In the genomic region with DNA sequence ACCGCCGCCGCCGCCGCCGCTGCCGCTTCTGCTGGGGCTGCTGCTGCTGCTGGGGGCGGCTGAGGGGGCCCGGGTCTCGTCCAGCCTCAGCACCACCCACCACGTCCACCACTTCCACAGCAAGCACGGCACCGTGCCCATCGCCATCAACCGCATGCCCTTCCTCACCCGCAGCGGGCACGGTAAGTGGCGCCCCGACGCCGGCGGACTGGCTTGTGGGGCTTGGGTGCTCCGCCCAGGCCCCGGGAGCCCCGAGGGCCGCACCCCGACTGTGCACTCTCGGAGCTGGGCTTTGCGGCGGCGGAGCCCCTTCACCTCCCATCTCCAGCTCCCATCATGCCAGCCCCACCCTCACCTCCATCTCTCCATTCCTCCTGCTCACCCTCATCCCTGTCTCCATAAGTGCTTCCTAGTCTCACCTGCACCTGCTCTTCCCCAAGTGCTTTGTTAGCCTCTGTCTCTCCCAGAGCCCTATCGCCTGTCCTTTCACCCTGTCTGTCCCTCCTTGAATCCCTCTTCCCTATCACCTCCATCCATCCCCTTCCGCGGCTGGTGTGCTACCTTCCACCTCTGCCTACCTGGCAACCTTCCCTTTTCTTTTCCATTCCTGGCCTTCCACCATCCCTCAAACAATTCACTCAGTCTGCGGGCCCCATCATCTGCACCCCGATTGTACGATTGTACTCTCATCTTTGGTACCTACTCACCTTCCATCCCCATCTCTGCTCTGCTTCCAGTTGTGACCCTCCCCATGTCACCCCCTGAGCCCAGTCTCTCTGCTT, we compare ENCODE assay signal across 11 mouse cellular contexts. TPM values are rescaled to one million over a fixed set of nuclear protein-coding genes. Genes with fewer than 3 reads are reported as not detected.
DNase-seq lines count a peak whose midpoint lies in the region; ATAC-seq and TF ChIP-seq lines count a peak whose summit lies in the region.
"Had no signal": no experiment of that assay in that cellular context is flagged by ENCODE, and none has a peak within 500 bp of the region (broad histone marks: within the 10 kb centered on the region; RNA-seq: fewer than 3 reads in every experiment).

No protein-coding gene starts in this region.

- H3K4me2 ChIP-seq in lung, postnatal 0 days (replicated peaks; ENCODE audit: low read depth, low read length) = peak overlapping the region; percentile 57
- peak overlapping the region; percentile 80 for H3K4me2 ChIP-seq in limb, embryonic 12.5 days
- H3K4me2 ChIP-seq in stomach, embryonic 15.5 days = peak overlapping the region; percentile 86

- no peak overlapping the region for H3K9ac ChIP-seq in lung, postnatal 0 days (replicated peaks; ENCODE audit: low read depth)
- peak overlapping the region; percentile 58; the same call in 1 of the 2 replicates for H3K9ac ChIP-seq in limb, embryonic 12.5 days (replicated peaks)
- H3K9ac ChIP-seq in stomach, embryonic 15.5 days = peak overlapping the region; percentile 13; the same call in 1 of the 2 replicates

- peak overlapping the region; percentile 28 for H3K4me3 ChIP-seq in lung, postnatal 0 days (ENCODE audit: low read depth, low read length)
- H3K4me3 ChIP-seq in limb, embryonic 12.5 days (replicated peaks) = peak overlapping the region; percentile 49
- H3K4me3 ChIP-seq in stomach, embryonic 15.5 days (replicated peaks) = peak overlapping the region; percentile 46

- TF ChIP-seq CTCF in lung, postnatal 0 days (IDR thresholded peaks at IDR 0.05) = no peak

- H3K36me3 ChIP-seq in lung, postnatal 0 days (ENCODE audit: insufficient read depth, low read length) = no peaks in the 10 kb centered on the region
- H3K36me3 ChIP-seq in limb, embryonic 12.5 days = no peaks in the 10 kb centered on the region
- H3K36me3 ChIP-seq in stomach, embryonic 15.5 days = no peaks in the 10 kb centered on the region

- WGBS in lung, postnatal 0 days = 5% methylated on average over 30 of the region's 38 CpGs
- WGBS in limb, embryonic 12.5 days = 6% methylated on average over 24 of the region's 38 CpGs
- WGBS in stomach, embryonic 15.5 days = 4% methylated on average over 31 of the region's 38 CpGs

- peaks cover 11% of the 10 kb centered on the region; the same call in 1 of the 2 replicates for H3K4me1 ChIP-seq in lung, postnatal 0 days (ENCODE audit: insufficient read depth, low read depth, low read length)
- H3K4me1 ChIP-seq in limb, embryonic 12.5 days (replicated peaks) = peaks cover 28% of the 10 kb centered on the region
- H3K4me1 ChIP-seq in stomach, embryonic 15.5 days = peaks cover 17% of the 10 kb centered on the region

- peaks cover 70% of the 10 kb centered on the region for H3K27me3 ChIP-seq in lung, postnatal 0 days (replicated peaks; ENCODE audit: insufficient read depth, low read length)
- peaks cover 100% of the 10 kb centered on the region for H3K27me3 ChIP-seq in limb, embryonic 12.5 days
- peaks cover 74% of the 10 kb centered on the region for H3K27me3 ChIP-seq in stomach, embryonic 15.5 days (replicated peaks)

- DNase-seq in cerebellum, adult 11-12 months = peak; percentile 75
- DNase-seq in lung, postnatal 0 days (ENCODE audit: low spot score) = no peak
- DNase-seq in lung, adult 18-20 months = no peak
- DNase-seq in adipocyte (ENCODE audit: low spot score) = no peak
- DNase-seq in left cerebral cortex, adult 9 months (ENCODE audit: low spot score in 2 of 2) = no peak
- DNase-seq: adrenal gland, postnatal 10 days had no signal

- no peaks in the 10 kb centered on the region for H3K9me3 ChIP-seq in lung, postnatal 0 days (ENCODE audit: low read length)
- H3K9me3 ChIP-seq in limb, embryonic 12.5 days = no peaks in the 10 kb centered on the region
- no peaks in the 10 kb centered on the region for H3K9me3 ChIP-seq in stomach, embryonic 15.5 days

- ATAC-seq in cerebellum, adult (ENCODE audit: insufficient number of reproducible peaks, low FRiP score, low TSS enrichment) = no peak
- ATAC-seq in lung, postnatal 0 days = no peak
- no peak for ATAC-seq in limb, embryonic 12.5 days (ENCODE audit: insufficient number of reproducible peaks, insufficient read depth, low FRiP score, low TSS enrichment, low read depth)
- no peak for ATAC-seq in stomach, embryonic 15.5 days (ENCODE audit: insufficient read depth, low FRiP score, low read depth)

- H3K27ac ChIP-seq in lung, postnatal 0 days (ENCODE audit: low read length) = no peak overlapping the region
- no peak overlapping the region for H3K27ac ChIP-seq in limb, embryonic 12.5 days
- H3K27ac ChIP-seq in stomach, embryonic 15.5 days = no peak overlapping the region

- TF ChIP-seq EP300 in lung, postnatal 0 days (IDR thresholded peaks at IDR 0.05) = no peak

RNA-seq across cellular contexts. Expression of a gene that starts 44.3 kb away (rescaled TPM):
- 0.20 TPM in 1 of 2 replicates, not detected in the other for polyA plus RNA-seq in lung, postnatal 0 days (2015; fragmentation: Nextera tagmentation; extraction: Ambion mirVana)
- not detected in 2 replicates for polyA plus RNA-seq in limb, embryonic 12.5 days (2016; fragmentation: Nextera tagmentation; extraction: Ambion mirVana)
- polyA plus RNA-seq in stomach, embryonic 15.5 days (2015; fragmentation: Nextera tagmentation; extraction: Ambion mirVana) = not detected in 2 replicates
- polyA plus RNA-seq: liver, embryonic 16.5 days; small intestine, adult 2 months had no signal
